Mouse (Mus musculus) ES-E14 (cell line): ENCODE results near the gene Zkscan2.

ENCODE experiments used
- CHD2 ChIP-seq: IDR thresholded peaks from 2 replicates; pipeline ENCODE4 v1.6.1; 2014; ENCODE audit warnings: mild to moderate bottlenecking, low read depth, low read length, inconsistent platforms
- ZC3H11A ChIP-seq: IDR thresholded peaks from 2 replicates; pipeline ENCODE4 v1.6.1; 2012; ENCODE audit warnings: low read depth, mild to moderate bottlenecking, inconsistent platforms, low read length, borderline replicate concordance
- ZNF384 ChIP-seq: IDR thresholded peaks from 2 replicates; pipeline ENCODE4 v1.6.1; 2012; ENCODE audit warnings: low read depth, low read length, inconsistent platforms

DNA sequence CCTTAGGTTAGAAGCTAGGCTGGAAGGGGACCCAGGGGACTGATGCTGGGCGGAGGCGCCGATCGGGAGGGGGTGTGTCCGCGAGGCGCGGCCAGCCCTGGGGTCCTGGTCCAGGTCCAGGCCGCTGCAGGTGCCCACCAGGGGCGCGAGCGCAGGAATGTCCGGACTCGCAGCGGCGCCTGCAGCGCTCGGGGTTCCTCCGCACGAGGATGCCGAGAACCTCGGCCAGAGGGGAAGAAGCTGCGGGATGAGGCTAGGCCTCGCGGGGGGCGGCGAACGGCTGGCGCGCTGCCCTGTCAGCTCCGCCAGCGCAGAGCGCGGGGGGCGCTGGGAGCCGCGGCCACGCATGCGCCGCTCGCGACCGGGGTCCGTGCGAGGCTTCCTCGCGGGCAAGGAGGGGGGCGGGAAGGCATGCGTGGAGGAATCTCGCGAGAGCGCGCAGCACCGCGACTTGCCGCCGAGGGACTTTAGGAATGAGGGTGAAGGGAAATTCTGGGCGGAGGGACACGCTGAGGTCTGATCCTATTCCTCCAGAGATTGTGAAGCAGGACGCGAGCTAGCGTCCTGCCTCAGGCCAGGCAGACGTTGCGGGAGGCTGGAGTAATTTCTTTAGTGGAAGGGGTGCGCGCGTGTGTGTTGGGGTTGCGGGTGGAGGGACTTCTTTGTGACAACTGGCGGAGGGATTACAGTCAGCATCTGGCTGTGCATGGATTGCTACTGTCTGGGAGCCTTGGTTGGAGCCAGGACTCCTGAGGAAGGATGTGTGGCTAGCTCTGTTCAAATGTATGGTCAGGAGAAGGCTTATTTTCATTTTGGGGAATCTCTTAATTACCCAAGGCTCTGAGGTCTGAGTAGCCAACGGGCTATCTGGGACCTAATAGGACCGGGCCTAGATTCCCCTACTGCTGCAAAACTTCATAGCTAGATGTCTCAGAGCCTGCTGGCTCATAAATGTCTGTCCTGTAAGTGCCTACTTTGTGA is at the start of gene Zkscan2:
- TF ChIP-seq ZNF384 (no peak), CHD2 (peak; percentile 99), ZC3H11A (no peak)
